Mouse (Mus musculus): ENCODE measurements around the gene Fbl. TPM values are rescaled to one million over a fixed set of nuclear protein-coding genes. Genes with fewer than 3 reads are reported as not detected.
A peak's percentile ranks its signal among the peaks of the same experiment; 100 is the strongest.
"Not testable (repeated sequence)": the region's sequence is repeated elsewhere in the genome, so short reads cannot be mapped to it uniquely, and the experiment has no call there.

Fbl gene
- polyA plus RNA-seq, 1 experiment from 2014 or later: 140 TPM

DNA sequence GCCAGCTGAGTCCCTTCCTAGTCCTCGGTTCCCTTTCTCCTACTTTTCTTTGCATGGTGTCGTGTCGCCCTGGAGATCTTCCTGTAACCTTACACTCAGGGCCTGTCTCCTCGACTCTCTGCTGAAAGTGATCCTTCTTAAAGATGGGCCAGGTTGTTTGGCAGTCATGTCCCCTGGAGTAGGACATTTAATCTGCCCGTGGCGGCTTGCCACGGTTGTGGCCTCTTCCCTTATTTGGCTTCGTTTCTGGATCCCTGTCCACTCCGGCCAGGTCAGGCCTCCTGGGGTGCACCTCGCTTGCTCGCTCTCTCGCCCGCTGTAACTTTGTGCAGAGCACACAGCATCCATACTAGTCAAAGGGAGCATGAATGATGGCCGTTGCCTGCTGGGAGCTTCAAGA lies 27.0 kb downstream of the Fbl start:
- WGBS: 79% methylated on average over 14 of the region's 14 CpGs
- Histone ChIP-seq H3K4me1 (replicated peaks) (no peaks in the 10 kb centered on the region), H3K36me3 (0 out of 2 replicates have a peak, but pooled peaks cover 3% of the 10 kb centered on the region), H3K27me3 (replicated peaks) (no peaks in the 10 kb centered on the region), H3K9ac (no peak overlapping the region), H3K9me3 (no peaks in the 10 kb centered on the region), H3K4me2 (replicated peaks) (no peak overlapping the region), H3K4me3 (replicated peaks) (no peak overlapping the region), H3K27ac (no peak overlapping the region)
- ATAC-seq: no peak

GRCm38 (mm10) chr7:28199054-28199453 lies 29.5 kb downstream of the Fbl start:
- ATAC-seq: no peak
- H3K9me3 ChIP-seq: no peaks in the 10 kb centered on the region
- no peaks in the 10 kb centered on the region for H3K27me3 ChIP-seq (replicated peaks)
- no peak overlapping the region for H3K9ac ChIP-seq
- WGBS: 65% methylated on average over 4 of the region's 4 CpGs
- no peak overlapping the region for H3K27ac ChIP-seq
- no peak overlapping the region for H3K4me3 ChIP-seq (replicated peaks)
- H3K4me1 ChIP-seq (replicated peaks): no peaks in the 10 kb centered on the region
- H3K36me3 ChIP-seq: no peaks in the 10 kb centered on the region
- H3K4me2 ChIP-seq (replicated peaks): no peak overlapping the region

GRCm38 (mm10) chr7:28203207-28204108 lies 33.9 kb downstream of the Fbl start:
- Histone ChIP-seq H3K27ac (no peak overlapping the region), H3K9ac (no peak overlapping the region)
- no peak for ATAC-seq

DNA sequence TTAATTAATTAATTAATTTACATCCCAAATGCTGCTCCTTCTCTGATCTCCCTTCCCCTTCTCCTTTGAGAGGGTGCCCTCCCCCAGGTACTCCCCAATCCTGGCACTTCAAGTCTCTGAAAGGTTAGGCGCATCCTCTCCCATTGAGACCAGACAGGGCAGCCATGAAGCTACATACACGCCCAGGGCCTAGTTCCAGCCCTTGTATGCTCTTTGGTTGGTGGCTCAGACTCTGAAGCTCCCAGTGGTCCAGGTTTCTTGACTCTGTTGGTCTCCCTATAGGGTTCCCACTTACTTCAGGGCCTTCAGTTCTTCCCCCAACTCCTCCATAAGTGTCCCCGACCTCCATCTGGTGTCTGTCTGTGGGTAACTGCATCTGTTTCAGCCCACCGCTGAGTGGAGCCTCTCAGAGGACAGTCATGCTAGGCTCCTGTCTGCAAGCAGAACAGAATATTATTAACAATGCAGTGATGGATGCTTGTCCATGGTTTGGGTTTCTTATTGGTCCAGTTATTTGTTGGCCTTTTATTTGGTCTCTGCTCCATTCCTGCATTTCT lies 36.6 kb downstream of the Fbl start:
- Histone ChIP-seq H3K4me3 (replicated peaks) (no peak overlapping the region), H3K9ac (no peak overlapping the region), H3K27ac (no peak overlapping the region), H3K36me3 (no peaks in the 10 kb centered on the region), H3K4me2 (replicated peaks) (no peak overlapping the region), H3K9me3 (no peaks in the 10 kb centered on the region), H3K4me1 (replicated peaks) (no peaks in the 10 kb centered on the region), H3K27me3 (replicated peaks) (no peaks in the 10 kb centered on the region)
- WGBS: 69% methylated on average over 4 of the region's 4 CpGs
- no peak for ATAC-seq

More at GRCm38 (mm10) chr7:28203207-28204108, 33.9 kb downstream of the Fbl start:
- no peaks in the 10 kb centered on the region for H3K4me1 ChIP-seq (replicated peaks)
- H3K9me3 ChIP-seq: no peaks in the 10 kb centered on the region
- no peak overlapping the region for H3K4me3 ChIP-seq (replicated peaks)
- no peaks in the 10 kb centered on the region for H3K36me3 ChIP-seq
- H3K4me2 ChIP-seq (replicated peaks): no peak overlapping the region
- no peaks in the 10 kb centered on the region for H3K27me3 ChIP-seq (replicated peaks)
- 53% methylated on average over 19 of the region's 19 CpGs for WGBS

GRCm38 (mm10) chr7:28208396-28208987 lies 39.0 kb downstream of the Fbl start:
- H3K36me3 ChIP-seq: no peaks in the 10 kb centered on the region
- peak overlapping the region; percentile 24 for H3K4me3 ChIP-seq (replicated peaks)
- ATAC-seq: peak; percentile 20; the same call in 1 of the 2 replicates
- peak overlapping the region; percentile 57 for H3K4me2 ChIP-seq (replicated peaks)
- peak overlapping the region; percentile 35 for H3K9ac ChIP-seq
- no peaks in the 10 kb centered on the region for H3K4me1 ChIP-seq (replicated peaks)
- no peaks in the 10 kb centered on the region for H3K27me3 ChIP-seq (replicated peaks)
- no peaks in the 10 kb centered on the region for H3K9me3 ChIP-seq
- 30% methylated on average over 12 of the region's 12 CpGs for WGBS
- H3K27ac ChIP-seq: no peak overlapping the region

DNA sequence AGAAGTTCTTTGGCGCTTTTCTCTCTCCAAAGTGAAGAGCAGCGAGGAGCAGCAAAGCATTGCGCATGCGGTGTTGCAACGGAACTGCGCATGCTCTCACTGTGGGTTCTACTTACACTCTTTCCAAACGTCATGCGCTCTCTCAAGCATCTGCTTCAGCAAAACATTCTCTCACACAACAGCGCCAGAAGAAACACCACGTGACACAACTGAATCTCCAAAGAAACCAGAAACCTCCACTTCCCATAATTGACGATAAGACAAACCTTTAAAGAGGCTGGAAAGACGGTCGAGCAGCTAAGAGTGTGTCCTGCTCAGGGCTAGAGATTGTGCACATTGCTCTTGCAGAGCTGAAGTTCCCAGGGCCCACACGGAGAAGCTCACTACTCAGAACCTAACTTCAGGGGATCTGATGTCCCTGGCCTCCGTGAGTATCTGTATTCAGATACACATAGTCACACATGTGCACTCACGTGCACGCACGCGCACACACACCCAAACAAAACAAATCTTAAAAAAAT lies 39.5 kb downstream of the Fbl start:
- H3K27me3 ChIP-seq (replicated peaks): no peaks in the 10 kb centered on the region
- H3K9me3 ChIP-seq: no peaks in the 10 kb centered on the region
- H3K27ac ChIP-seq: no peak overlapping the region
- H3K9ac ChIP-seq: peak overlapping the region; percentile 35
- H3K4me3 ChIP-seq (replicated peaks): peak overlapping the region; percentile 24
- no peaks in the 10 kb centered on the region for H3K36me3 ChIP-seq
- H3K4me2 ChIP-seq (replicated peaks): peak overlapping the region; percentile 57
- ATAC-seq: peak; percentile 86
- 45% methylated on average over 19 of the region's 19 CpGs for WGBS
- H3K4me1 ChIP-seq (replicated peaks): no peaks in the 10 kb centered on the region

GRCm38 (mm10) chr7:28210731-28211130 lies 41.2 kb downstream of the Fbl start:
- WGBS: 43% methylated on average over 5 of the region's 5 CpGs
- no peak overlapping the region for H3K4me3 ChIP-seq (replicated peaks)

DNA sequence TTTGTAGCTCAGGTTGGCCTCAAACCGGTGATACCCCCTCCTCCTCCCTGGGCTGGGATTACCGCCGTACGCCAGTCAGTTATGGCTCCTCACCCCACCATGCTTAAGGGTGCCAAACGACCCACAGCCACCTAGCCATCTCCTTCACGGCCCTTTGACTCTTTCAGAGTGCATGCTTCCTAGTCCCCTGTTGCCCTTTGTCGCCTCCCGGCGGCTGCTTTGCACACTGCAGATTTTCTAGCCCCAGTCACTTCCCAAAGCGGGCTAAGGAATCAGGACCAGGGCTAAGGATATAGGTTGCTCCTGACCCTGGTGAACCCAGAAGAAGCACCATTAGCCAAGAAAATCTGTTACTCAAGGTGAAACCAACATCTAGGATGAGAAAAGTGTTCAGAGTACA lies 44.6 kb downstream of the Fbl start:
- no peak overlapping the region for H3K4me3 ChIP-seq (replicated peaks)
- no peak for ATAC-seq
- 28% methylated on average over 10 of the region's 10 CpGs for WGBS

More at GRCm38 (mm10) chr7:28210731-28211130, 41.2 kb downstream of the Fbl start:
- H3K9ac ChIP-seq: no peak overlapping the region
- H3K4me2 ChIP-seq (replicated peaks): no peak overlapping the region
- no peaks in the 10 kb centered on the region for H3K36me3 ChIP-seq
- no peak overlapping the region for H3K27ac ChIP-seq
- ATAC-seq: no peak
- no peaks in the 10 kb centered on the region for H3K27me3 ChIP-seq (replicated peaks)
- no peaks in the 10 kb centered on the region for H3K9me3 ChIP-seq
- no peaks in the 10 kb centered on the region for H3K4me1 ChIP-seq (replicated peaks)

DNA sequence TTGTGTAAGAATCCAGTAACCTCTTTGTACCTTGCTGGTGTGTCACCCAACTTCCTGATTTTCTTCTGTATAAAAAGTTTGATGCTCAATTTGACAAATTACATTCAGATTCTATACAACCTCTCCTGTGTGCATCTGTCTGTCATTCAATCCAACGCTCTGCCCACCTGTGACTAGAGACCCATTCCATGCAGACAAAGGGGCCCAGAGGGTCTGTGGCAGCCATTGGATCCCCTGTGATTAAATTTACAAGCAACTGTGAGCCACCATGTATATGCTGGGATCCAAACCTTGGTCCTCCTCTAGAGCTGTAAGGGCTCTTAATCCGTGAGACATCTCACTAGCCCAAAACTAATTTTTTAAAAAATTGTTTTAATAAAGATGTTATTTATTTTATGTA lies 46.4 kb downstream of the Fbl start:
- H3K27ac ChIP-seq; H3K9me3 ChIP-seq; H3K4me2 ChIP-seq (replicated peaks); H3K4me1 ChIP-seq (replicated peaks); H3K27me3 ChIP-seq (replicated peaks); ATAC-seq; H3K4me3 ChIP-seq (replicated peaks); H3K36me3 ChIP-seq; H3K9ac ChIP-seq: not testable (repeated sequence)
- WGBS: 87% methylated on average over 2 of the region's 2 CpGs

More for the DNA sequence above, 44.6 kb downstream of the Fbl start:
- Histone ChIP-seq H3K4me2 (replicated peaks) (no peak overlapping the region), H3K27ac (no peak overlapping the region), H3K9me3 (no peaks in the 10 kb centered on the region), H3K9ac (no peak overlapping the region), H3K4me1 (replicated peaks) (no peaks in the 10 kb centered on the region), H3K27me3 (replicated peaks) (no peaks in the 10 kb centered on the region), H3K36me3 (no peaks in the 10 kb centered on the region)

- not testable (repeated sequence) for H3K4me2 ChIP-seq (replicated peaks); H3K4me1 ChIP-seq (replicated peaks); H3K27me3 ChIP-seq (replicated peaks); H3K9ac ChIP-seq; H3K4me3 ChIP-seq (replicated peaks); H3K27ac ChIP-seq; H3K36me3 ChIP-seq; H3K9me3 ChIP-seq; ATAC-seq
- 88% methylated on average over 13 of the region's 13 CpGs for whole genome bisulfite sequencing
Measured at GRCm38 (mm10) chr7:28217811-28218210, 48.3 kb downstream of the Fbl start.

DNA sequence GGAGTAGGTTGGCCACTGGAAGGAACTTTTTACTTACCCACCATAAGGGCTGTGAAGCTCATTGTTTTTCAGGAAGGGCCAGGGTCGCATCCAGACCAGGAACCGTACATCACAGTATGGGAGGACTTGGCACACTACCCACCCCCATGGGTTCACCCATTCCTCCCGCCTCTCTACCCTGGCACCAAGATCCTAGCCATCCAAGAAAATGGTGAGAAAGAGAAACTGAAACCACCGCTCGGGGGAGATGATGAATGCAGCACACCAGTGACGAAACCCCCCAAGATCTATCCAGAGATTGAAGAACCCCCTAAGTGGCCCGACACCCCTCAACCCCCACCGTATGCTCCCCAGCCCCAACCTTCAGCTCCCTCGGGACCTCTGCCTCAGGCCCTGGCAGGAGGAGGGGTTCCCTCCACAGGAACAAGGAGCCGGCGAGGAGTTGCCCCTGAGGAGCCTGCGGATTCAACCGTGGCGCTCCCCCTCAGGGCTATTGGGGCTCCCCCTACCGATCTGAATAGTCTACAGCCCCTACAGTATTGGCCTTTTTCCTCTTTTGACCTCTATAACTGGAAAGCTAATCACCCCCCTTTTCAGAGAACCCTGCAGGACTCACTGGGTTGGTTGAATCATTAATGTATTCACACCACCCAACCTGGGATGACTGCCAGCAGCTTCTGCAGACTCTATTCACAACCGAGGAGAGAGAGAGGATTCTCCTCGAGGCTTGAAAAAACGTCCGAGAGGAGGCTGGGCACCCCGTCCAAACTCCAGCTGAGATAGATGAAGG lies 49.6 kb downstream of the Fbl start:
- not testable (repeated sequence) for H3K27ac ChIP-seq; H3K9ac ChIP-seq; H3K4me1 ChIP-seq (replicated peaks); ATAC-seq; H3K36me3 ChIP-seq; H3K9me3 ChIP-seq; H3K27me3 ChIP-seq (replicated peaks); H3K4me3 ChIP-seq (replicated peaks); H3K4me2 ChIP-seq (replicated peaks)
- WGBS: 87% methylated on average over 20 of the region's 20 CpGs

- not testable (repeated sequence) for H3K27ac ChIP-seq; H3K4me2 ChIP-seq (replicated peaks); ATAC-seq; H3K4me1 ChIP-seq (replicated peaks); H3K36me3 ChIP-seq; H3K27me3 ChIP-seq (replicated peaks); H3K4me3 ChIP-seq (replicated peaks); H3K9me3 ChIP-seq; H3K9ac ChIP-seq
- WGBS: 82% methylated on average over 4 of the region's 4 CpGs
Measured at GRCm38 (mm10) chr7:28226836-28227235, 57.3 kb downstream of the Fbl start.

Measured in intestine, embryonic 15.5 days (tissue).